Mouse (Mus musculus) heart, adult 2 months (tissue): ENCODE measurements around the gene A3galt2. TPM values are rescaled to one million over a fixed set of nuclear protein-coding genes. Genes with fewer than 3 reads are reported as not detected.

ENCODE experiments used
- DNase-seq, 2 experiments: peaks; one replicate each; pipeline ENCODE4 v3.0.0; 2021
- H3K27ac ChIP-seq: fragments of 200-600 bp; 2 replicates; pipeline ENCODE4 v1.8.1; 2022
- H3K27me3 ChIP-seq: fragments of 200-500 bp; 2 replicates; pipeline ENCODE4 v1.6.1; 2012; ENCODE audit warnings: mild to moderate bottlenecking, low read length, inconsistent platforms, mixed read lengths; ENCODE audit not compliant: control insufficient read depth, insufficient read depth
- H3K36me3 ChIP-seq: fragments of 200-500 bp; 2 replicates; pipeline ENCODE4 v1.6.1; 2012; ENCODE audit warnings: low read length, inconsistent platforms; ENCODE audit not compliant: control insufficient read depth, insufficient read depth
- H3K4me1 ChIP-seq: fragments of 200-500 bp; 2 replicates; pipeline ENCODE4 v1.6.1; 2011; ENCODE audit warnings: low read length; ENCODE audit not compliant: control insufficient read depth, insufficient read depth
- H3K4me3 ChIP-seq: fragments of 200-600 bp; 2 replicates; pipeline ENCODE4 v1.8.1; 2022
- H3K79me2 ChIP-seq: fragments of 200-500 bp; replicated peaks from 2 replicates; pipeline ENCODE4 v1.6.1; 2012; ENCODE audit warnings: mild to moderate bottlenecking, inconsistent platforms, low read length, moderate library complexity, mixed read lengths; ENCODE audit not compliant: control insufficient read depth, insufficient read depth
- H3K9ac ChIP-seq: fragments of 200-500 bp; 2 replicates; pipeline ENCODE4 v1.6.1; 2012; ENCODE audit warnings: low read depth, mild to moderate bottlenecking, control low read depth, inconsistent platforms, low read length, mixed read lengths
- CTCF ChIP-seq: fragments of 200-600 bp; IDR thresholded peaks from 2 replicates; pipeline ENCODE4 v1.8.1; 2022; ENCODE audit warnings: antibody characterized with exemption, mild to moderate bottlenecking, moderate library complexity
- EP300 ChIP-seq: fragments of 200-500 bp; IDR thresholded peaks from 2 replicates; pipeline ENCODE4 v1.6.1; 2011; ENCODE audit warnings: low read depth, low read length, control low read depth; ENCODE audit not compliant: insufficient read depth
- POLR2A ChIP-seq: fragments of 200-500 bp; IDR thresholded peaks from 2 replicates; pipeline ENCODE4 v1.6.1; 2011; ENCODE audit warnings: mild to moderate bottlenecking, low read depth, low read length, control low read depth; ENCODE audit not compliant: insufficient read depth
- WGBS: fragments of 180-500 bp; shearing (Covaris S2); methylation state at CpG from one replicate; pipeline ENCODE4 v1.1.7; 2018; 5-methylcytosine and 5-hydroxymethylcytosine counted together
- intact Hi-C: fragments of 180-260 bp; cut with DNase I; formaldehyde crosslinking; loops from one replicate; pipeline ENCODE4 v1.15.1; 2025
- polyA plus RNA-seq: library from polyadenylated mRNA; depleted of rRNA; stranded (reverse); fragments of >200 nt; gene quantifications from 2 replicates; pipeline ENCODE4 v1.2.3, GENCODE M21; 2012
- total RNA-seq, 2 experiments: library from RNA; stranded (reverse); gene quantifications; 2 replicates each; pipeline ENCODE4 v1.2.3; 2021

The A3galt2 gene
- total and polyA plus RNA-seq, 3 experiments = 0.08 to 0.37 (median 0.16) TPM

DNA sequence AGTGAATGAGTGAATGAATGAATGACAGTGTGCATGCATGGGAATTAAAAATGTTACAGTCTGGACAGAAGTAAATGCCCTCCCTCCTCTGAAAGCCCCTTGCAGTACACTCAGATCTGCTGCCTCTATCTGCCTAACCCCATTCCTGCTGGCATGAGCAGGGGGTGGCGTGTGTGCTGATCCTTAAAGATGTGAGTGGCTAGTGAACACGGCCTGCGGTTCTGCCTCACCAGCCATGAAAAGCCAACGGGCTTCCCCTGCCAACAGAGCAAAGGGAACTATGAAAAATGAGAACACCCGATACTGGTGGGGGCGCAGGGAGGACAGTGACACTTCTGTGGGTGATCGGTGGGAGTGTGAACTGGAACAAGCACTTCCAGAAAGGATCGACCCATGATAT, 41.6 kb downstream of the A3galt2 start:
- Histone ChIP-seq H3K9ac (no peak overlapping the region), H3K36me3 (no peaks in the 10 kb centered on the region), H3K79me2 (peaks cover 3% of the 10 kb centered on the region), H3K4me3 (no peak overlapping the region), H3K4me1 (peaks cover 10% of the 10 kb centered on the region), H3K27me3 (no peaks in the 10 kb centered on the region), H3K27ac (no peak overlapping the region)
- WGBS = 72% methylated on average over 8 of the region's 8 CpGs
- intact Hi-C loops = no loop called here
- TF ChIP-seq CTCF (no peak), EP300 (no peak), POLR2A (no peak)
- DNase-seq = no peak

DNA sequence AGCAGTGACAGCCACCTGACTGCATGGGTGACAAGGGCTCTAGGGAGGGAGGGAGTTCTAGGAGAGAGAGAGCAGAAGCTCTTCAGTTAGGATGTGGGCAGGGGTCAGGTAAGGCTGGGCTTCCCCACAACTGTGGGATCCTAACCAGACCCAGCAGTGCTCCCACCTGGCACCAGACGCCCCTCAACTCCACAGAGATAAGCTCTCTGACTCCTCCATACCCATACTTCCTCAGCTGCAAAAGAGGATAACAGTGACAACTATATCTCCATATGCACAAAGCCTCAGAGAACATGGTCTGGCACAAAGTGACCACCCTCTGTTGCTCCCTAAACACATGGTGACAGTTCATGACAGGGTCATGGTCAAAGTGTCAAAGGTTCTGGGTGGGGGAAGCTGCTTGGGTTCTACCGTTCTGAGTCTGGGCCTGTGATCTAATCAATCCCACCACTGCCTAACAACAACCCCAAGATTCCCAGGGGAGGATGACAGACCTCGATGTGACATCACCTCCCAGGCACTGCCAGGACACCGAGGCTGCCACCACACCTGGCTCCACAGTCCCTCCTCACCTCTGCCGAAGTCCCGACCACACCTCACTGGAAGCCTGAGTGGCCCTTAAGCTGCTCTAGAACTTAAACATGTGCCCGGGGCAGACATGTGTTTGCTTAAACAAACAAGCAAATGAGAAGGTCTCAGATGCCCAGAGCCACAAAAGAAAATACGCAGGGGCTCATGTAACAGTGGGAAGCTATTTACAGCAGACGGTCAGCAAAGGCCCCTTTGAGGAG, 46.7 kb downstream of the A3galt2 start:
- Histone ChIP-seq H3K79me2 (peaks cover 12% of the 10 kb centered on the region), H3K9ac (no peak overlapping the region), H3K27me3 (no peaks in the 10 kb centered on the region), H3K27ac (no peak overlapping the region), H3K4me3 (no peak overlapping the region), H3K36me3 (no peaks in the 10 kb centered on the region), H3K4me1 (peaks cover 12% of the 10 kb centered on the region)
- WGBS = 58% methylated on average over 9 of the region's 9 CpGs
- no peak for TF ChIP-seq EP300
- no peak for TF ChIP-seq POLR2A
- no peak for TF ChIP-seq CTCF
- DNase-seq = no peak
- intact Hi-C loops = no loop called here

GRCm38 (mm10) chr4:128803569-128803968, 48.4 kb downstream of the A3galt2 start:
- DNase-seq = no peak
- Histone ChIP-seq H3K4me3 (no peak overlapping the region), H3K36me3 (no peaks in the 10 kb centered on the region), H3K27me3 (no peaks in the 10 kb centered on the region), H3K4me1 (peaks cover 12% of the 10 kb centered on the region), H3K9ac (no peak overlapping the region), H3K27ac (no peak overlapping the region), H3K79me2 (peaks cover 12% of the 10 kb centered on the region)
- WGBS = 68% methylated on average over 5 of the region's 5 CpGs
- TF ChIP-seq CTCF = no peak
- TF ChIP-seq EP300 = no peak
- TF ChIP-seq POLR2A = no peak
- intact Hi-C loops = no loop called here

DNA sequence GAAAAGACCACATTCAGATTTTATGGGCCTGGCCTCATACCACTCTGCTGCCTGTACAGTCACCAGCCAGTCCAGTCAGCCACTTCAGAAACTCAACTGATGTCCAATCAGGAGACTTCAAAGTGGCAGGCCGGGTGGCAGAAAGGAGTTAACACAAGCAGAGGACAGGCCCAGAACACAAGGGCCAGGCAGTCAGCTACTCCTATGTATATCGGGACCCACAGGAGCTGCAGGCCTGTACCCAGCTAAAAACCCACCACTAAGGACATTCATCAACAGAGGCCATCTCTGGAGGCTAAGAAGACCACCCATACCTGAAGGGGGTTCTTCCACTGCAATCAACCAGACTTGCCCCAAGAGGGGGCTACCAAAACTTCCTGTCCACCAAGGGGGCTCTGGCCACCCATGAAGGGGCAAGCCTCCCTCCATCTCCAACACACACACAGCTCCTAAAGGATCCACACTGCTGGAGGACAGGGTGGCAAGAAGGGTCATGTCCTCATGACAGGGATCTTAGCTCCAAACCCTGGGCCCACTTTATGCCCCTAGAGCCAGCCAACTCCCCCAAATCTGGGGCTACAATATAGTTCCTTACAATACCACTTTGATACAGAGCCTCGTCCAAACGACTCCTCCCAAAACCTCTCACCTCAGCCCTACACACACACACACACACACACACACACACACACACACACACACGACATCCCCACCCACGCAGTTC, 49.4 kb downstream of the A3galt2 start:
- WGBS = 5% methylated on average over 6 of the region's 6 CpGs
- Histone ChIP-seq H3K27me3 (no peaks in the 10 kb centered on the region), H3K36me3 (no peaks in the 10 kb centered on the region), H3K9ac (no peak overlapping the region), H3K27ac (no peak overlapping the region), H3K79me2 (peaks cover 12% of the 10 kb centered on the region), H3K4me3 (peak overlapping the region; percentile 34), H3K4me1 (peaks cover 12% of the 10 kb centered on the region)
- intact Hi-C loops = loop anchor here (5.0 kb wide), 1 partner anchor 53 kb away; no protein-coding TSS in a partner anchor
- TF ChIP-seq EP300 = no peak
- no peak for TF ChIP-seq POLR2A
- TF ChIP-seq CTCF = no peak
- DNase-seq = peak in 1 of 2 experiments; percentile 21

DNA sequence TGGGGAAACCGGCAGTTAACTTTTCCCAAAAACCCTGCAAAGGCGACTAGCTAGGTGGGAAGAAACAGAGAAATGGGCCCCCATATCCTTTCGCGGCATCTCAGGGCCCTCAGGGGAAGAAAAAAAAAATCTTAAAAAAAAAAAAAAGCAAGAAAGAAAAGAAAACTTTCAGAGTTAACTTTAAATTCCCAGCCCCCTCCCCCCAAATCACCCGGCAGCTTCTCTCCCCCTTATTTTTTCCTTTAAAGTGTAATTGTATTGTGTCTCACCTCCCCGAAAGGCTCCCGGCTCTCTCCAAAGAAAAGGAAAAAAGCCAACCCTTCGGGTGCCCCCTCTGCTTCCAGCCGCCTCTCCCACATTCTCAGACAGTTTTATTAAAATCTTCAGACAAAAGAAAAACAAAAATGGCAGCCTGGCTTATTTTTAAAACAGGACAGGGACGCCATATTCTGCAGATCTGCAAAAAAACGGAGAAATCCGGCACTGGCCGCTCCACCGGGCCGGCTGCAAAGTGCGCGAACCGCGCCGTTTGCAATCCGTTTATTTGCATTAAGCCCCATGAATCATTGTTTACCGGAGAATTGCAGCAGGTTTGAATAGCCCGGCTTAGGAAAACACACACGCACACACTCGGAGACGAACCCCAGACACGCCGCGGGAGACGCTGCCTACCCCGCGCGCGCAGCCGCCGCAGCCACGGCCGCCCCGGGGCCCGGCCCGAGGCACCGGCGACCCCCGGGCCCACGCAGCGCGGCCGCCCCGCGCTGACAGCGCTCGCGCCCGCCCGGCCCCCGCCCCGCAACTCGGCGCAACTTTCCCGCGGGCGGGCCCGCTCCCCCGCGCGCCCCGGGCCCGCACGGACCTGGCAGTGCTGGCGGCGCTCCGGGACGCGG, 50.2 kb downstream of the A3galt2 start:
- H3K27ac ChIP-seq = peak overlapping the region; percentile 77
- no peaks in the 10 kb centered on the region for H3K36me3 ChIP-seq
- H3K27me3 ChIP-seq = no peaks in the 10 kb centered on the region
- peak; percentile 47 to 58 for DNase-seq
- peak overlapping the region; percentile 93 for H3K4me3 ChIP-seq
- peaks cover 12% of the 10 kb centered on the region for H3K4me1 ChIP-seq
- WGBS = 8% methylated on average over 73 of the region's 74 CpGs
- H3K9ac ChIP-seq = peak overlapping the region; percentile 89
- intact Hi-C loops = loop anchor here (5.0 kb wide), 1 partner anchor 52 kb away; no protein-coding TSS in a partner anchor
- no peak for TF ChIP-seq POLR2A
- TF ChIP-seq EP300 = no peak
- TF ChIP-seq CTCF = no peak
- H3K79me2 ChIP-seq = peaks cover 12% of the 10 kb centered on the region
